Mouse (Mus musculus): ENCODE results near the gene Zmynd8. TPM values are rescaled to one million over a fixed set of nuclear protein-coding genes. Genes with fewer than 3 reads are reported as not detected.
A peak's percentile ranks its signal among the peaks of the same experiment; 100 is the strongest.

The Zmynd8 gene
- polyA plus RNA-seq, 1 experiment from 2014 or later, result 79.5 TPM

DNA sequence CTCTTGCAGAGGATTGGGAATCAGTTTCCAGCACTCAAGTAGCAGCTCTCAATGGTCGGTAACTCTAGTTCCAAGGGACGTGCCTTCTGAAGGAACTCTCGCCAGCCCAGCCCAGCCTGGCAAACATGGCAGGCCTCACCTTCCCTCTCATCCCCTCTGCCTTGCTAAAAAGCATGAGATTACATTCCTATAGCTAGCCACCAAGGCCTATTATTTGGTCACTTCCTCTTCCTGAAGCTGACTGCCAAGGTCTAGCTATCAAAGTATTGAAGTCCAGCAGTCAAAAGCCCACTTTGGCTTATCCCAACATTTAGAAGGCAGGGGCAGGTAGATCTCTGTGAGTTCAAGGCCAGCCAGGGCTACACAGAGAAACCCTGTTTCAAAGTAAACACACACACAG lies 24.2 kb upstream of the Zmynd8 start:
- Histone ChIP-seq H3K9me3 (replicated peaks) (no peaks in the 10 kb centered on the region), H3K27me3 (replicated peaks) (no peaks in the 10 kb centered on the region), H3K9ac (replicated peaks) (no peak overlapping the region)

DNA sequence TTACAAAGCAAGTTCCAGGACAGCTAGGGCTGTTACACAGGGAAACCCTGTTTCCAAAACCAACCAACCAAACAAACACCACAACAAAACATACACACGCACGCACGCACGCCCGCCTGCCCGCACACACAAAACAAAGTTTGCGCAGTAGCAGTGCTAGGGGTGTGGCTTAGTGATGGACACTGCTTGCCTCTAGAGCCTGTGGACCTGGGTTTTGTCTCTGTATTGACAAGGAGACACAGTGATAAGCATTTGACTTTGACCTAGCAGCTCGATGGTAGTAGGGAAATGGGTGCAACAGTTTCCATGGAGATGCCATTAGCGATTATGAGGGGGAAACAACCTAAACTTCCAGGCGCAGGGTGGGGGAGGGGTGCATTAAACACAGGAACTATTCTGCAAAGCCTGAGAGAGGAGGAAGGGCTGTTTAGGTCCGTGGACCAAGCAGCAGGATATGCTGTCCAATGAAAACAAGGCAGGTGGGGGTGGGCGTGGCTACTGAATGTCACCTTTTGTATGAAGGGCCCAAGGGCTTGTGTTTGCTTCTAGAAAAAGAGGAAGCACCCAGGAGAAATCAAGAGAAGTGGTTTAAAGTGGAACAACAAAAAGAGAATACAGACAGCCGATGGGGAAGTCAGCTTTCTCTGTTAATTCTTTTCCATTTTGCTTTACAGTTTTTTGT lies 23.4 kb upstream of the Zmynd8 start:
- H3K27me3 ChIP-seq (replicated peaks), result no peaks in the 10 kb centered on the region
- H3K9me3 ChIP-seq (replicated peaks), result no peaks in the 10 kb centered on the region
- no peak overlapping the region for H3K4me2 ChIP-seq
- ATAC-seq (ENCODE audit: low FRiP score), result no peak
- 58% methylated on average over 13 of the region's 13 CpGs for WGBS
- H3K4me3 ChIP-seq (replicated peaks), result no peak overlapping the region
- H3K4me1 ChIP-seq, result peaks cover 3% of the 10 kb centered on the region; the same call in 1 of the 2 replicates
- H3K27ac ChIP-seq (replicated peaks), result no peak overlapping the region
- no peaks in the 10 kb centered on the region for H3K36me3 ChIP-seq
- no peak overlapping the region for H3K9ac ChIP-seq (replicated peaks)

More for the DNA sequence above, 24.2 kb upstream of the Zmynd8 start:
- Histone ChIP-seq H3K4me1 (peaks cover 3% of the 10 kb centered on the region; the same call in 1 of the 2 replicates), H3K4me3 (replicated peaks) (no peak overlapping the region), H3K4me2 (no peak overlapping the region), H3K27ac (replicated peaks) (no peak overlapping the region), H3K36me3 (no peaks in the 10 kb centered on the region)
- 89% methylated on average over 3 of the region's 3 CpGs for WGBS
- ATAC-seq (ENCODE audit: low FRiP score), result no peak

DNA sequence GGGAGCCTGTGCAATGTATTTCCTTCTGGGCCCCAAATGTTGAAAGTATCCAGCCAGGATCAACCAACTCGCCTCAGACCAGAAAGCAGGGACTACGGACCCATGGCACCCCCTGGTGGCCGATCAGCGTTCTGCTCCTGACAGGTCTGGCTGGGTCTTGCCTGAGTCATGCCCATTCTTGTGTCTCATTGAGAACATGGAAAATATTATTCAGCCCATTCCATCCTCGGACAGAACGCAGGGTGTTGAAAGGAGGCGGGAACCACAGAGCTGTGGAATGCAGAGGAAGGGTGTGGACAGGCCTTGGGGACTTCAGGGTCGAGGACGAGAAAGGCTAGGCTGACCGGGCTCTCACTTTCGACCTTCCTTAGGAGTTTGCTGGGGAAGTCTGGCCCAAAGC lies 15.5 kb upstream of the Zmynd8 start:
- no peaks in the 10 kb centered on the region for H3K27me3 ChIP-seq (replicated peaks)
- no peak overlapping the region for H3K9ac ChIP-seq (replicated peaks)
- no peaks in the 10 kb centered on the region for H3K4me1 ChIP-seq
- no peaks in the 10 kb centered on the region for H3K36me3 ChIP-seq
- H3K4me2 ChIP-seq, result no peak overlapping the region
- no peak overlapping the region for H3K27ac ChIP-seq (replicated peaks)
- H3K4me3 ChIP-seq (replicated peaks), result no peak overlapping the region
- no peaks in the 10 kb centered on the region for H3K9me3 ChIP-seq (replicated peaks)
- ATAC-seq (ENCODE audit: low FRiP score), result peak; percentile 78; the same call in 1 of the 2 replicates
- 27% methylated on average over 11 of the region's 11 CpGs for WGBS

DNA sequence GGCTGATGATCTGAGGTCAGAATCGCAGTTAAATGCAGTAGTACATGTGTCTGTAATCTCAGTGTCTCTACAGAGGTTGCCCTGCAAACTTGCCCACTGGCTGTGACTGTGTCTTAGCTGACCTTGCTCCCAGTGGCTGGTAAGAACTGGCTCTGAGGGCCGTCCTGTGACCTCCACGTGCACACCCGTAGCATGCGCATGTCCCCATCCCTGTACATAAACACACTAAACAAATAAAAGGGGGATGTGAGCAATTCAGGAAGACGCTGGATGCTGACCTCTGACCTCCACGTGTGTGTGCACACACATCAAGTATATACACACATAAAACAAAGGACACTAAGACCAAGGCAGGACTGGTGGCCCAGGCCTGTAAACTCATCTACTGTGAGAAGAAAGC lies 14.3 kb upstream of the Zmynd8 start:
- WGBS, result 70% methylated on average over 7 of the region's 7 CpGs
- Histone ChIP-seq H3K4me3 (replicated peaks) (no peak overlapping the region), H3K36me3 (no peaks in the 10 kb centered on the region), H3K9me3 (replicated peaks) (no peaks in the 10 kb centered on the region), H3K27me3 (replicated peaks) (no peaks in the 10 kb centered on the region), H3K9ac (replicated peaks) (no peak overlapping the region), H3K4me2 (no peak overlapping the region), H3K27ac (replicated peaks) (no peak overlapping the region), H3K4me1 (no peaks in the 10 kb centered on the region)
- no peak for ATAC-seq (ENCODE audit: low FRiP score)

DNA sequence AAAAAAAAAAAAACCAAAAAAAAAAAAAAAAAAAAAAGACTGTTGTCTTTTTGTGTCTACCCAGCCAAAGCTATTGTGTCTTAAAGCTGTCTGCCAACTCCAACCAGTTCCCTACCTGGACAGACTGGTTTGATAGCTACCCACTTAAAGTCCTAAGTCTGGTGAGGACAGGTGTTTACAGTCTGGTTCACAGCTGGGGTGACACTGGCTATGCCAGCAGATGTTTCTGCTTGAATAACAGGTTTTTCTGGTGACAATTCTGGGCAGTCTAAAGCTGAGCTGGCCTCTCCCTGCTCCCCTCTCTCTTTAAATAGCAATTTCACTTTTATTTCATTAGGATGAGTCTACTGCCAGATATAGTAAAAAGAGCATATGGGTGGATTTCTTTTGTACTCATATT lies 10.9 kb upstream of the Zmynd8 start:
- Histone ChIP-seq H3K4me2 (no peak overlapping the region), H3K36me3 (no peaks in the 10 kb centered on the region), H3K4me1 (peaks cover 8% of the 10 kb centered on the region), H3K27me3 (replicated peaks) (no peaks in the 10 kb centered on the region), H3K4me3 (replicated peaks) (no peak overlapping the region), H3K27ac (replicated peaks) (no peak overlapping the region), H3K9ac (replicated peaks) (no peak overlapping the region), H3K9me3 (replicated peaks) (no peaks in the 10 kb centered on the region)
- no peak for ATAC-seq (ENCODE audit: low FRiP score)

DNA sequence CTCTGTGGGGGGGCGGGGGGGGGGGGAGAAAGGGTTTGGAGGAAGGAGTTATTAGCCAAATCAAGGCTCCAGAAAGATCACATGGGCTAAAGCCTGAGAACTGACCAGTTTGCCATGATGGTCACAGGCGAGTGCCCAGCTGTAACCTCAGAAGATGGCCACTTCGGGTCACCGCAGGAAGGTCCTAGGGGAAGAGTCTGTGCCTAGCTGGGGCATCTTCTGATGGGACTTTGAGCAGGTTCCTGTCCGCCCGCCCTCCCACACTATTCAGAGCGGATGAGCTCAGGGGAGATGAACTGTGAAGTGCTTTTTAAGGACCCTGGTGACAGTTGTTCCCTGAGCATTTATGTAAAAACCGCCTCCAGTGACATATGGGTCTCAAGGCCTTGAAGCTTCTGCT lies 8.4 kb upstream of the Zmynd8 start:
- Histone ChIP-seq H3K4me1 (peaks cover 8% of the 10 kb centered on the region), H3K9me3 (replicated peaks) (no peaks in the 10 kb centered on the region)
- ATAC-seq (ENCODE audit: low FRiP score), result no peak

DNA sequence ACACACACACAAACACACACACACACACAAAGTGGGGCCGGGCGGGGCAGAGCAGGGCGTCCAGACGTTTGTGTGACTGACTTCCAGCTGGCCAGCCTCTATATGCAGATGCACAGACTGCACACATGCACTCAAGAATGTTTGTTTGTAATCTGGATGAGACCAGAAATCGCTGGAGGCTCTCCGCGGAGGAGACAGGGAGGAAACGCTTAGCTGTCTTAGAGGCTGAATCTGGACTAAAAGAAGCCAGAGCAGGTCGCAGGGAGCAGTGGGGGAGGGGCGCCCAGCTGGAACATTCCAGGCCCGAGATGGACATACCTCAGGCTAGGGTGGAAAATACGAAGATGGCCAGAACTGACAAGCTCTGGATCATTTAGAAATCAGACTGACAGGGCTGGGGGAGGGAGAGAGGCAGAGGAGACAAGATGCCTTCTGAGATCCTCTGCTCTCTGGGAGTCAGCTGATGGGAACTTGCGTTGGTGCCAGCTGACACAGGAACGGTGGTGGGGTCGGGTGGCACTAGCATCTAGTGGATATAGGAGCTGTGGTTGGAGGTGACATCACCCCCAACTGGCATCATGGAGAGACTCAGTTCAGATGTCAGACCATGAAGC lies 7.6 kb upstream of the Zmynd8 start:
- Histone ChIP-seq H3K27me3 (replicated peaks) (no peaks in the 10 kb centered on the region), H3K27ac (replicated peaks) (no peak overlapping the region; the same call in 1 of the 2 replicates), H3K9ac (replicated peaks) (no peak overlapping the region), H3K9me3 (replicated peaks) (no peaks in the 10 kb centered on the region), H3K36me3 (no peaks in the 10 kb centered on the region), H3K4me3 (replicated peaks) (no peak overlapping the region), H3K4me1 (peaks cover 8% of the 10 kb centered on the region), H3K4me2 (no peak overlapping the region)
- ATAC-seq (ENCODE audit: low FRiP score), result no peak
- 37% methylated on average over 15 of the region's 15 CpGs for WGBS

More for the DNA sequence above, 8.4 kb upstream of the Zmynd8 start:
- H3K4me3 ChIP-seq (replicated peaks), result no peak overlapping the region
- H3K36me3 ChIP-seq, result no peaks in the 10 kb centered on the region
- H3K4me2 ChIP-seq, result no peak overlapping the region
- H3K27me3 ChIP-seq (replicated peaks), result no peaks in the 10 kb centered on the region
- 49% methylated on average over 7 of the region's 8 CpGs for WGBS
- no peak overlapping the region for H3K9ac ChIP-seq (replicated peaks)
- H3K27ac ChIP-seq (replicated peaks), result no peak overlapping the region

DNA sequence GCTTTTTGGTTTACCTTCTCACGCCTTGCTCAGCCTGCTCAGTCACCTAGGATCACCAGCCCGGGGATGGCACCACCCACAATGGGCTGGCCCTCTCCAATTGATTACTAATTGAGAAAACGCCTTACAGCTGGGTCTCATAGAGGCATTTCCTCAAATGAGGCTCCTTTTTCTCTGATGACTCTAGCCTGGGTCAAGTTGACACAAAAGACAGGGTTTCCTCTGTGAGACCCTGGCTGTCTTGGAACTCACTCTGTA lies 2.2 kb upstream of the Zmynd8 start:
- Histone ChIP-seq H3K36me3 (no peaks in the 10 kb centered on the region), H3K9me3 (replicated peaks) (no peaks in the 10 kb centered on the region), H3K9ac (replicated peaks) (no peak overlapping the region), H3K4me1 (peaks cover 15% of the 10 kb centered on the region), H3K4me2 (no peak overlapping the region), H3K4me3 (replicated peaks) (no peak overlapping the region), H3K27ac (replicated peaks) (no peak overlapping the region), H3K27me3 (replicated peaks) (no peaks in the 10 kb centered on the region)
- ATAC-seq (ENCODE audit: low FRiP score), result no peak
- WGBS, result 40% methylated on average over 3 of the region's 3 CpGs

DNA sequence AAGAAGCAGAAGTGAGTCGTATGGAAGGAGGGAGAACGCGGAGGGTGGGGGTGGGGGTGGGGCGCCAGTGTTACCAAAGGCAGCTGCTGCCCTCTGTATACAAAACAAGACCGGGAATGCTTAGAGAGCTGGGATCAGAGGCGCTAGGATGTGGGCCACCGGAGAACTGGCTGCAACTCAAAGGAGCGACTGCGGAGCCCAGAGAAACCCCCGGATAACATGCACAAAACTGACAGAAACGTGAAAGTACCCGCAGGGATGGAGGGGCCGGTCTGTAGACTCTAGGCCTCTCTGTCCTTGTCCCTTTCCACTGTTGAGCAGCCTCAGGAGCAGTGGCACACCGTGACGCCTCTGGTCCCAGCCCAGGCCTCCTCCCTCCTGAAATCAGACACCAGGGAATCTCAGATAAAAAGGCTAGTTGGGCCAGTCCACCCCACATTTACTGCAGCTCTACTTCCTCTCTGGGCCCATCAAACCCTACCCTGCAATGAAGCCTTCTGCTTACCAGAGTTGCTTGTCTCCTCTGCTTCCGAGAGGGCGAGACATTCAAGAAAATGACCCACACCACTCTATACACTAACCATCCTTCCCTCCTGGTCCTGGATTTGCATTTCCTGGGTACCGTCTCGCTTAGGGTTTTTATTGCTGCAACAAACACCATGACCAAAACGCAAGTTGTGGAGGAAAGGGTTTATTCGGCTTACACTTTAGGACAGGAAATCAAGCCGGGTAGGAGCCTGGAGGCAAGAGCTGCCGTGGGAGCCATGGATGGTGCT lies 1.7 kb upstream of the Zmynd8 start:
- ATAC-seq (ENCODE audit: low FRiP score), result peak; percentile 50; the same call in 1 of the 2 replicates

DNA sequence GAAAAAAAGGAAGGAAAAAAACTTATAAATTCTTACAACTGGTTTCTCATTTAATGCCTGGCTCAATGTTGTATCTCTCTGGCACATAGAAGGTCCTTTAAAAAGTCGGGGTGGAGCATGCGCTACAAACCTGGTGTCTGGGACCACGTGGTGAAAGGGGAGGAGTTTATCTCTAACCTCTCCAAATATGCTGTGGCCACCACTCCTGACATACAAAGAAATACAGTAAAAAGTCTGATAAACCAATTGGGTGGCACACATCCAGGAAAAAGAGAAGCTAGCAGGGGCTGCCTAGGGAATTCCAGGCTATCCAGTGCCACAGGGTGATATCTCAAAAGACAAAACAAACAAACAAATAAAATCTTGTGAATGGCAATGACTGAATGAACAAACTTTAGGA lies 1.1 kb upstream of the Zmynd8 start:
- no peaks in the 10 kb centered on the region for H3K9me3 ChIP-seq (replicated peaks)
- H3K27me3 ChIP-seq (replicated peaks), result no peaks in the 10 kb centered on the region
- no peaks in the 10 kb centered on the region for H3K36me3 ChIP-seq
- no peak for ATAC-seq (ENCODE audit: low FRiP score)
- 0 out of 2 replicates have a peak overlapping the region, but pooled peaks have one; percentile 3 for H3K4me2 ChIP-seq
- WGBS, result 29% methylated on average over 3 of the region's 3 CpGs
- H3K4me1 ChIP-seq, result peaks cover 15% of the 10 kb centered on the region
- no peak overlapping the region for H3K4me3 ChIP-seq (replicated peaks)
- no peak overlapping the region for H3K27ac ChIP-seq (replicated peaks)
- no peak overlapping the region for H3K9ac ChIP-seq (replicated peaks)

More for the DNA sequence above, 1.7 kb upstream of the Zmynd8 start:
- no peaks in the 10 kb centered on the region for H3K27me3 ChIP-seq (replicated peaks)
- WGBS, result 10% methylated on average over 23 of the region's 23 CpGs
- H3K9ac ChIP-seq (replicated peaks), result no peak overlapping the region
- peak overlapping the region; percentile 63 for H3K27ac ChIP-seq (replicated peaks)
- no peak overlapping the region for H3K4me3 ChIP-seq (replicated peaks)
- no peaks in the 10 kb centered on the region for H3K36me3 ChIP-seq
- H3K4me2 ChIP-seq, result 0 out of 2 replicates have a peak overlapping the region, but pooled peaks have one; percentile 3
- H3K4me1 ChIP-seq, result peaks cover 15% of the 10 kb centered on the region
- no peaks in the 10 kb centered on the region for H3K9me3 ChIP-seq (replicated peaks)

DNA sequence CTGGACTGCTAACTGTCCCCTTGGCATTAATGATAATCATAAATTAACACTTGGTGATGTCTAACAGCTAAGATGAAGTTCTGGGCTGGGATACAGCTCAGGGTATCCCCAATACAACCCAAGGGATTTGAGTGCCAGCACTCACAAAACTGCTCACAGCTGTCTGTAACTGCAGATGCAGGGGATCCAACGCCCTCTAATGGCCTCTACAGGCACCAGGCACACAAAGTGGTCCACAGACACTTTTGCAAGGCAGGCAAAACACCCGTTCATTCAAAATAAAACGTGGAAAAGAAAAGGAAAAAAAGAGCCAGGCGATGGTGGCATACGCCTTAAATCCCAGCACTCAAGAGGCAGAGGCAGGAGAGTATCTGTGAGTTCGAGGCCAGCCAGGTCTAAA lies 658 bp upstream of the Zmynd8 start:
- WGBS, result 37% methylated on average over 6 of the region's 6 CpGs
- H3K27me3 ChIP-seq (replicated peaks), result no peaks in the 10 kb centered on the region

DNA sequence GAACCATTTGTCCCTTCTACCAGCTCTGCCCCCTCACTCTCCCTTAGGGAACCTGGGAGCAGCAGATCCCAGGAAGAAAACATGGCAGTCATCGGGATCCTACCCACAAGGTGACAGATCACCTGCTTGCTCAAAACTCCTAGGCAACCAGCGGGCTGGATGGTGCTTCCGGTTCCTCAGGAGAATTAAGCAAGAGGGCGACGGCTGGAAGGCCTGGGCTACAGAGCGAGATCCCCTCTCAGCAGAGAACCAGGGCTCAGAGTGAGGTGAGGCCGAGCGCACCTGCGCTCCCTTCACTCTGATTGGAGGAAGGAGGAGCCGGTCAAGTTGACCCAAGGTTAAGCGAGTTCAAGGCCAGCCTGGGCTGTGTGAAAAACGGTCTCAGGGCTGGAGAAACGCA lies 2.6 kb downstream of the Zmynd8 start:
- Histone ChIP-seq H3K27me3 (replicated peaks) (no peaks in the 10 kb centered on the region), H3K4me1 (peaks cover 15% of the 10 kb centered on the region), H3K4me3 (replicated peaks) (no peak overlapping the region), H3K4me2 (no peak overlapping the region), H3K9me3 (replicated peaks) (no peaks in the 10 kb centered on the region), H3K27ac (replicated peaks) (no peak overlapping the region), H3K9ac (replicated peaks) (no peak overlapping the region), H3K36me3 (no peaks in the 10 kb centered on the region)
- ATAC-seq (ENCODE audit: low FRiP score), result no peak
- 72% methylated on average over 13 of the region's 13 CpGs for WGBS

More for the DNA sequence above, 658 bp upstream of the Zmynd8 start:
- Histone ChIP-seq H3K4me3 (replicated peaks) (no peak overlapping the region), H3K27ac (replicated peaks) (no peak overlapping the region), H3K9me3 (replicated peaks) (no peaks in the 10 kb centered on the region), H3K4me1 (peaks cover 15% of the 10 kb centered on the region), H3K4me2 (no peak overlapping the region), H3K9ac (replicated peaks) (no peak overlapping the region), H3K36me3 (no peaks in the 10 kb centered on the region)
- ATAC-seq (ENCODE audit: low FRiP score), result no peak

Measured in neural tube, embryonic 15.5 days (tissue).